Mouse (Mus musculus) kidney, postnatal 4 days (tissue): ENCODE results near the gene Rxfp2.

ENCODE experiments used
- DNase-seq, 2 experiments: peaks; one replicate each; pipeline ENCODE4 v3.0.0; 2021; ENCODE audit warnings: mixed read lengths in 2 of 2

The Rxfp2 gene

DNA sequence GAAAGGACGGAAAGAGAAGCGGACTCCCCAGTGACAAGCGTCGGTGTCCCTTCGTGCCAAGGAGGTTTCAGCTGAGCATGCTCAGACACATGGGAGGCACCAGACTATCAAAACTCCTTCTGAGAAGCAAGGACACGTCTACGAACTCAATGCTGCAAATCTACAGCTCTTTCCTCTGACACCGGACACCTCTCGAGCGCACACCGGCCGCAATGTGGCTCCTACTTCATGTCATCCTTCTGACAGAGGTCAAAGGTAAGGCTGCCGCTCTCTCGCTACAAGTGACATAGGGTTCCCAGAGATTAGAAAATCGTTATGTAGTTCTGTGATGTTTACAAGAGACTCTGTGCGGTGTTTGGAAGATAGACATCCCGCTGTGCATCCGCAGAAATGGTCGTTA, at the start of gene Rxfp2:
Gene Rxfp2, plus strand, starts transcription at position 20 of the 400 bp plus-strand sequence.
- no peak for DNase-seq

DNA sequence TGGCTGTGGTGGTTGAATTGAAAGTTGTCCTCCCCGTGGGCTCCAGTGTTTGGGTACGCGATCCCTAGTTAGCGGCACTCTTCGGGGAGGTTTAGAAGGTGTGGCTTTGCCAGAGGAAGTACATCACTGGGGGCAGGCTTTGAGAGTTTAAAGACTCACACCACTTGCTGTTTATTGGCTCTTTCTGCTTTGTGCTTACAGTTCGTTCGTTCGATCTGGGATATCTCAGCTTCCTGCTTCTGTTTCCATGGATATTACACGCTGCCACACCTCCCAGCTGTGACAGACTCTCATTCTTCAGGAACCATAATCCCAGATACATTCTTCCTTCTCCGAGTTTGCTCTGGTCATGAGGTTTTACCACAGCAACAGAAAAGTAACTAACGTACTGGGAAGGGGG, 48.2 kb upstream of the Rxfp2 start:
- no peak for DNase-seq

DNA sequence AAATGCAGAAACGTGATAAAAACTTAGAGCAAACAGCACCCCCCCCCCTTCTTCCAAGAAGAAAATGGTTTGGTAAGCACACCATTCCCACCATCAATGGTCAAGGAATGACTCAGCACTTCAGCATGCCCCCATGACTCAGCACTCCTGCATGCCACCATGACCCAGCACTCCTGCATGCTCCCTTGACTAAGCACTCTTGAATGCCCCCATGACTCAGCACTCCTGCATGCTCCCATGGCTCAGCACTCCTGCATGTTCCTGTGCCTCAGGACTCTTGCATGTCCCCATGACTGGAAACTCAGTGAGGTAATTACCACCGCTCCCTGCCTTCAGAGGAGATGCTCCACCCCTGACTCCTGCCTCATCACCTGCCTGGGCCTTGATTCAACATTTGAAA, 41.4 kb upstream of the Rxfp2 start:
- no peak for DNase-seq

DNA sequence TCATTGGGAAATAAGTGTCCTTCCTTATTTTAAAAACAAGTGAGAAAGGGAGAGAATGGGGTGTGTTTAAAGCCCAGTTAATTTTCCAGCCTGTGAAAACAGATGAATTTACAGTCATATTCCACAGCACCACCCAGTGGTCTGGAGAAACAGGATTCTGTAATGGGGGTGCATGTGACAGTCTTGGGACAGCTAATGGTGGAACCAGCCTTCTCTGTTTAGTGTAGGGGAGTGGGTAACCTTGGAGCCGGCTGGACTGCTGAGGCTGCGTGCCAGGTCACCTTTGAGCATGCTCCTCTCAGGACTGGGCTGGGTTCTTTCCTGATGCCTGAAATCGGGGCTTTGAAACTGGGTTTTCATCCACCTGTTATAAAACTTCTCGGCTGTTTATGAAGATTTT, 34.9 kb upstream of the Rxfp2 start:
- peak; percentile 39 to 55 for DNase-seq

DNA sequence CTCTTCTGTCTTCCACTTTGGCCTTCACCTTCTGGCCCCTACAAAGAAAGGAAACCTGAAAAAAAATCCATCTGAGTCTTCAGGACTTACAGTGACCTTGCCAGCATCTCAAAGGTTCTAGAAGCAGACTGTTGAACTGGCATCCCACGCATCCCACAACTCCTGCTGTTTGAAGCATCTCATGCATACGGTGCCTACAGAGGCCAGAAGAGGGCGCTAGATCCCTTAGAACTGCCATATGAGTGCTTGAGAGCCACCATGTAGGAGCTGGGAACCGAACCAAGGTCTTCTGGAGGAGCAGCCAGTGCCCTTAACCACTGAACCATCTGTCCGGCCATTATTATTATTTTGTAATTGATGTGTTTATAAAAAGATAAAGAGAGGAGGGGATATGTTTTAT, 23.9 kb upstream of the Rxfp2 start:
- no peak for DNase-seq

DNA sequence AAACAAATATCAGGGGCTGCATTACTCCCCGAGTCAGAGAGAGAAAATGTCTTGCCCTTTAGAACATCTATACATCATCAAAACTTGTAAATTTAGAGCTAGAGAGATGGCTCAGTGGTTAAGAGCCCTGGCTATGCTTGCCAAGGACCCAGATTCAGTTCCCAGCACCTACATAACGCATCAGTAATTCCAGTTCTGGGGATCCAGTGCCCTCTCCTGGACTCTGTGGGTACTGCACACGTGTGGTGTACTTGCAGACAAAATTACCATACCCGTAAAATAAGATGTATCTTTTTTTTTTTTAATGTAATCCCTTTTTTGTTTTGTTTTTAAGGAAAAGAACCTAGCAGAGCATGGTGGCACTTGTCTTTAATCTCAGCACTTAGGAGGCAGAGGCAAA, 21.9 kb upstream of the Rxfp2 start:
- no peak for DNase-seq

DNA sequence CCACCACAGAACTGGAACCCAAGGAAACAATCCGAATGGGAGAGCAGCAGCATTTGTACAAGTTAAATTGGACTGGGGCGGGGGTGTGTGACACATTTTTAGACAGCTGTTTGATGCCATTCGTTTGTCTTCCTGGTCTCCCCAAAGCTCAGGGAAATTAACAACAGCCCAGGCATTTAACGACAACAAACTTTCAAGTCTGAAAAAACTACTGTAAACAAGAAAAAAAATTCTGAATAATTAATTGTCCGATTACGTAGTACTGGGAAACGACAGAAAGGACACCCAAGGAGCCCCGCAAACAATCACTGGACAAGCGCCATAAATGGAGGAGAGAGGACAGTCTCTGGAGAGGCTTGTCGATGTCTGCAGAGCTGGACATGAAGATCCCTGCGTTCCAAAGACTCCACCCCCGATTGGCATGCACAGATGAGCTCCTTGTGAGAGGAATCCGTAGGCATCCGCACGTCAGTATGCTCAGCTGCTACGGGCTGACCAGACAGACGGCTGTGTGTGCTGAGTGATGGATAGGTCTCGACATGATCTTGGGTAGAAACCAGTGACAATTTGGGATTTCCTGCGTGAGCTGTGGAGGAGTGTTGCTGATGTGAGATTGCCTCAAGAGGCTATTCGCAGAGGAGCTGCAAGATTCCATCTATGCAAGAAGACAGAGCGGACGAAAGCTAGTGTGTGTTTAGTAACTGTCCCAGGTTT, 21.0 kb upstream of the Rxfp2 start:
- DNase-seq = peak in 1 of 2 experiments; percentile 19

DNA sequence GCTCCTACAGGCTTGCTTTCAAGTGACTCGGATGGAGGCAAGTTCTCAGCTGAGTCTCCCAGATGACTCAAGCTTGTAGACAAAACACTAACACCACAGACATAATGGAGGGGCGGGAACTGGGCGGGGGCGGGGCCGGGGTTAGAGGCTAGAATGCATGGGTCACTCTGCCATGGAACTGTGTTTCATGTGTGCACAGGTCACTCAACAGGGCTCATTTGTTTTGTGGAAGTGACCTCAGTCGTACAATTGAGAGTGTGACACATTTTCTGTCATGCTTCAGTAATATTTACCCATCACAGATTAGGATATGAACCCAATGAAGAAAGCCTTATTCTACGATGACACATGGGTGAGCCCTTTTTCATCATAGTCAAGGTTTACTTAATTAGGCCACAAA, 20.2 kb upstream of the Rxfp2 start:
- DNase-seq = no peak

DNA sequence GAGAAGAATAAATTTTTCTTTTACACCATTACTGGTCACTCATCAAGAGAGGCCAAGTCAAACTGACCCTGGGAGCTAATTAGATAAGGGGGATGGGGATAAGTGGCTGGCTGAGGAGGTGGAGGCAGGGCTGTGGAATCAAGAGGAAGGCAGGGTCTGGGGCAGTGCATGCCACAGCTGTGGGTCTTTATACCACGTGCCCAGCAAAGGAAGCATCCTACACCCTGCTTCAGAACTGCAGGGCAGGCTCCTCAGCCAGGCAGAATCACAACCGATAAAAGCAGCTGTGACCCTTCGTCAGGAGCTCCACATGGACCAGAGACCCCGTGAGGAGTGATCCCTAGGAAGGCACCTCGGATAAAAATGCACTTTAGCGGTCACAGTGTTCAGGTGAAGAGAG, 13.1 kb upstream of the Rxfp2 start:
- no peak for DNase-seq

DNA sequence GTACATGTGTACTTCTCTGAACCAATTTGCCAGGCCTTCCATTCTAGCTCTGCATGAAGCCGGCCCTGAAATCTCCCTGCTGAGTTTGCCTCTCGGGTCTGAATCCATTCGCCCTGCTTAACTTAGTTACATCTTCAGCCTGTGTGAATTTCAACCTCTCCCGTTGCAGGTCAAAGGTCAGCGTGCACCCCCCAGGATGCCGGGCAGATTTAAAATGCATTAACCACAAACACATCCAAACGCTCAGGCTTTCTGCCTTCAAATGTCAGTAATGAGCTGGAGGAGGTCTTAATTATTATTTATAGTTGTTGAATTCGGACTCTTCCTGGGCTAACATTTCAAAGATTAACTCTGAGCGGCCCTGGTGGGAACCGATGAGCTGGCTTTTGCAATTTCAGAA, 1.6 kb upstream of the Rxfp2 start:
- DNase-seq = peak; percentile 74 to 81

DNA sequence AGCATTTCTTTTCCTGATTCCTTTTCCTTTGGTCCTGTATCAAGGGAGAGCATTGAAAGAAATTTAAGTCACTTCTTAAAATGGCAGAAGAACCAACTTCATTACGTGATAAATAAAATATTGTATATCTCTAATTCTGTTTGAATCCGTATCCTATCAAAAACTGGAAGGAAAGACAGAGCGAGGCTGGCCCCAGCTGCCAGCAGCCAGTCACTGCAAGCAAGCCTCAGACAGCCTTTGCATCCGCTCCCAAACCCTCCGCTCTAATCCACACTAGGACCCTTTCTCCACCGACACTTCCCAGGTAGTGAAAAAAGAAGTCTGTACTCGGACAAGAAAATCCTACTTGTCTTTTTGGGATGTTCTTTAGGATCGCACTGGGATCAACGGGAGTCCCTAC, 803 bp upstream of the Rxfp2 start:
- peak; percentile 56 to 61 for DNase-seq

DNA sequence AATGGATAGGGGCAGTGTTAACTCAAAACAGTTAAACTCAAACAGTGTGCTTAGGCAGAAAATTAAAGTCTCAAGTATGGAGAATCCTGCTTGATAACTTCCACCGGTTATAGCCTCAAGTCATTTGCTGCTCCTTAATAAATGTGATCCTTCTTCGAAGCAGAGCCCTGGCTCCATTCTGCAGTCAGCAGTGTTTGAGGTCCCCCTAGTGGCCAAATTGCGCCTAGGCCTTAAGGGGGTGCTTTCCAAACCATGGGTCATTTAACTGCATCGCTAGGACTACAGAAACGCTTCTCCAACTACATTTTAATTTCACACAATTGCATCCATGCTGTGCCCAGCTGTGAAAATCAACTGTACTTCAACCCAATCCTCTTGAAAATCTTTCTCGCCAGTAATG, 2.4 kb downstream of the Rxfp2 start:
- peak; percentile 92 for DNase-seq

DNA sequence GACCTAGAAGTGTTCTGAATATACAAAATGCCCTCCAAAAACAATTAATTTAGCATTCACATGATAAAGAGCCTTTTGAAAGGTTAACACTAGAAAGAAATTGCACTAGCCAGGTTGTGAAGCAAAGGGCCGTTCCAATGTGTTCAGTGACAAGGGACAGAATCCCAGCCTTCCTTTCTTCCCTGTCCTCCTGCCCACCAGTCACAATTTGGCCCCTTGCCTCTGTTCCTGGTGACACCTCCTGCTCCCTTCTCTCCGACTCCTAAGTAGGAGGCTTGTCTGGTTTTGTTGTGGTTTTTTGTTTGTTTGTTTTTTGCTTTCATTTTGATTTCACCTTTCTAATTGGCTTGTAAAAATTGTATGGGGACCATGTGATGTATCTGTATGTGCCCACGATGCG, 3.3 kb downstream of the Rxfp2 start:
- no peak for DNase-seq

DNA sequence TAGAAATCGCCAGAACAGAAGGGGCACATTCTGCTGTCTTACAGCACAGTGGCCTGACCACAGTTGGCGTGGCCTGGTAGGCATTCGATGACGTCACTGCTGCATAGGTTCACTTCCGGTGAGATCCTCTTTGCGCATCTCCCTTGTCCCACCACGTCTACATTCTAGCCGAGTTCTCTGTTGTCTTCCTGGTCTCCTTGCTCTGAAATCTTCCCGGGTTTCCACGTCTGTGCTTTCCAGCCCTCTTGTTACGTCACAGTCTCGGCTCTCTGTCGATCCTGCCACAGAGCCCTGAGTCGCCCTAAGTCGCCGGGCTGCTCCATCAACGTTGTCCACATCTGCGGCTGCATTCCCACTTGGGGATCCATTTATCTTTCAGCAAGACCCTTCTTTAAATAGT, 4.1 kb downstream of the Rxfp2 start:
- DNase-seq = no peak

DNA sequence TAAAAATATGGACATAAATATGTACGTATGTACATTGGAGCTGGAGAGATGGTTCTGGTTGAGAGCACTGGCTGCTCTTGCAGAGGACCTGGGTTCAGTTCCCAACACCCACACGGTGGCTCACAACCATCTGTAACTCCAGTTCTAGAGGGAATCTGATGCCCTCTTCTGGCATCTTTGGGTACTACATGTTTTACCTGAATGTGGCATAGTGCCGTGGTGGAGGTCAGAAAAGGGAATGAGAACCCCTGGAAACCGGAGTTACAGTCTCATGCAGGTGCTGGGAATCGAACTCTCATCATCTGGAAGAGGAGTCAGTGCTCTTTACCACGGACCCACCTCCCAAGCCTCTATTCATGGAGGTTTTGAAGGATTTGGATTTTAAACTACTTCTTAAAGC, 5.0 kb downstream of the Rxfp2 start:
- DNase-seq = no peak

DNA sequence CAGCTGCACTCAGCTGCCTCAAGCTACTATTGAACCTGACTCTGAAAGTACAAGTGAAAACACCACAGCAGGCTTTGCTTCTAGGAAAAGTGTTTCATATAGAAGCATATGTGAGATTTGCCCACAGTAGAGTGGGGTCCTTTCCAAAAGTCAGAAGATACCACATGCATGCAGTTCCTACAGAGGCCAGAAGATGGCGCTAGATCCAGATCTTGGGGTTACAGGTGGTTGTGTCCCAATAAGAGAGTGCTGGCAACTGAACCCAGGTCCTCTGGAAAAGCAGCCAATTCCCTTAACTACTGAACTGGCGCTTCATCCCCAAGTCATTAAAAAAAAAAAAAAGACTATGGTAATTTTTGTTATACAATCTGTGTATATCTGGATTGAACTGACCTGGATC, 5.7 kb downstream of the Rxfp2 start:
- DNase-seq = no peak

DNA sequence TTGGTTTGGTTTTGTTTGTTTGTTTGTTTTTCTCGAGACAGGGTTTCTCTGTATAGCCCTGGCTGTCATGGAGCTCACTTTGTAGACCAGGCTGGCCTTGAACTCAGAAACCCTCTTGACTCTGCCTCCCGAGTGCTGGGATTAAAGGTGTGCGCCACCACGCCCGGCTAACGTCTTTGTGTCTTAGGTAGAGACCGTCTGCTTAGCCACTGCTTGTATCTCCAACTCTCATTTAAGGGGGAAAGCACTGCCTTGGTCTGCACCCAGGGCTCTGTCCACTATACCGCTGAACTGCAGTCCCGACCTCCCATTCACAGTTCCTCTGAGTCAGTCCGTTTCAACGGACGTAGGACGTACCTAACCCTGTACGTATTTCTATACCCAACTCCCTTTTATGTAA, 6.4 kb downstream of the Rxfp2 start:
- DNase-seq = no peak

DNA sequence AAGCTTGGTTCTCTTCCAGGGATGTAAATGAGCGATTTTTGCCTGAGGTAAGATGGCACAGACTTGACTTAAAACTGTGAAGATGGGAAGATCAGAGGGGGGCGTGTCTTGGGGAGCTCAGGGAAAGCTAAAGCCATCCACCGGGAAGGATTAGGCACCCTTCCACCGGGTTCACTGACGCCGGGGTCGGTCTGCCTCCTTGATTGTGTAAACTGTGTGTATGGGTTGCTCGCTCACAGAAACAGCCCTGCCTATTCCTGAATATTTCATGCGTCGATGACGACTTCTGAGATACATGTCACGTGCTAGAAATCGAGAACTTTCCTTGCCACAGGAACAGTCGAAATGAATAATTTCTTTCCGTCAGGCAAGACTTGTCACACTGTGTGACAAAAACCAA, 6.9 kb downstream of the Rxfp2 start:
- no peak for DNase-seq

DNA sequence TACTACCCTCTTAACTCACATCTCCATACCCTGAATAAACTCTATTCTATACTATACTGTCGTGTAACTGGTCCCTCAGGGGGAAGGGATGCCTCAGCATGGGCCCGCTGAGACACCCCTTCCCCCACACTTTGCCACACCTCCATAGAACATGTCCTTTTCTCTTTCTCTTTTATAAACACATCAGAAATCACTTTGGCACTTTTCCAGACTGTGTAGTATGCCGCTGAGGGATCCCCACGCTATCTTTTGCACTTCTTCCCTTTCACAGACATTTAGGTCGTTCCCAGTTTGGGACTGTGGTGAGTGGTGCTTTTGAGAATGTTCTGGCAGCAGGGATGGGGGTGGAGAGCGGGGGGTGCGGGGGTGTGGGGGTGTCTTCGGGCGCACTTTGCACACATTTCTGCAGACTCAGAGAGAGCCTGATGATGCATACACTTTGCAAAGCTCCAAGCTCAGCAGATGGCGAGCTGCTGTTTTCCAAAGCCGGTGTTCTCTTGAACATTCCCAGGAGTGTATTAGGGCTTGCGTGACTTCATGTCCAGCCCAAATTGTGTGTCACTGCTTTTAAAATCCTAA, 8.1 kb downstream of the Rxfp2 start:
- DNase-seq = no peak

DNA sequence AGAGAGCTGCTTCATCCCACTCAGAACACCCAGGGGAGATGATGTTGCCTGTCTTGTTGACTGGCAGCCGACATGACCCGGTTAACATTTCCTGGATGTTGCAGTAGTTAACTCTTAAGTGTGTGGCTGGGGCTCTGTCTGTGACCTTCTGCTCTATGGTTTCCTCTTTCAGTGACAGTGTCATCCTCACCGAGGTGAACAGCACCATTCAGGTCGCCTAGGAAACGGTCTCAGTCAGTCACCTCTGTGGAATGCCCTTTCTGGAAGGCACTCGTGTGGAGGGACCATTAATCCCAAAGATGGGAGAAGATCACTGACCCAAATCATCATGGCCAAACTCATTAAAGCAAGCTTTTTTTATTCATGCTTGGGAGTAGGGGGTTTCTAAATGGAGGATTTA, 12.7 kb downstream of the Rxfp2 start:
- DNase-seq = peak in 1 of 2 experiments; percentile 43

DNA sequence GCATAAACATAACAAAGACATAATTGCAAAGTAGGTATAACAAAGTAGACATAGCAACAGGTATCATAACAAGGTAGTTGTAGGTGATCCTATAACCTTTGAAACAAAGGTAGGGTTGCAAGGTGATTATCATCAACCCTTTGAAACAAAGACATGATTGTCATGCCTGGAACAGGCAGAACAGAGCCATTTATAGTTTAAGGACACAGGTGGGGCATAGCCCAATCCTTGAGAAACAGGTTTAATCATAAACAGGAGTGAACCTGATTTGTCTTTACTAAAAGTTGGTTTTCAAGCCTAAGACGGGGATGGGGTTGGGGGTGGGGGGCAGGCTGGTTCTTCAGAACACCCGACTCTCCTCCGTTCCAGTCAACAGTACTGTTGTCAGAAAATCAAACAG, 13.2 kb downstream of the Rxfp2 start:
- DNase-seq = no peak

DNA sequence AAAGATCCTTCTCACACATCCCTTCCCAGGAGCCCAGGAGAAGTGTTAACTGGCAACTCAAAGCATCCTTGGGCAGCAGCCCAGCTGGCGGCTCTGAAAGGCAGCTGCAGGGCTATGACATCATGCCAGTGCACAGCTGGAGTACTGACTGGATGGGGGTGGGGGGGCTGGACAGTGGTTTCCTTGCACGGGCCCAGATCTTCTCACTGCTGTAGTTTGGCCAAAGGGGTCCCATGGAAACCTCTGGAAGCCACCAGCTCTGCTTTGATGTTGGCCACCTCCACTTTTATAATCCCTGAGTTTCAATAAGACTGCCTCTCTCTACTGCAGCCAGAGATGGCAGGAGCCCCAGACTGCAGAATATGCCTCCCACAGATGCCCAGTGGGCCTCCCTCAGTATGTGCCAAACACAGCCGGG, 13.6 kb downstream of the Rxfp2 start:
- DNase-seq = peak; percentile 48 to 70

DNA sequence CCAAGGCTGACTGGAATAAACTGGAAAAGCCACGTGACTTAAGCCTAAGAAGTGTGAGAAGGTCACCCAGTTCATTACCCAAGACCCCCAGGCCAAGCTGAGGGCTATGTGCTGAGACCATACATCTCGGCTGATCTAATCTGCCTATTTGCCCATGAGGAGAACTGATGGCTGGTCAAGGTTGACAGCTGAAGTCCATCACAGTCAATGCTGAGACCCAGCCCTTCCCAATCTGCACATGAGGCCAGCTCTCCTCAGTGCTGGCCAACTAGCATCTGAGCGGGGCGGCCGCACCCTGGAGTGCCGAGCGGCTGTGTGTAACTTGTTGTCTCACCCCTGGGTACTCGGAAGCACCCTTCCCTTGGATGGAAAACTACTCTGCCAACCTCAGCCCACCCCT, 17.8 kb downstream of the Rxfp2 start:
- DNase-seq = no peak

DNA sequence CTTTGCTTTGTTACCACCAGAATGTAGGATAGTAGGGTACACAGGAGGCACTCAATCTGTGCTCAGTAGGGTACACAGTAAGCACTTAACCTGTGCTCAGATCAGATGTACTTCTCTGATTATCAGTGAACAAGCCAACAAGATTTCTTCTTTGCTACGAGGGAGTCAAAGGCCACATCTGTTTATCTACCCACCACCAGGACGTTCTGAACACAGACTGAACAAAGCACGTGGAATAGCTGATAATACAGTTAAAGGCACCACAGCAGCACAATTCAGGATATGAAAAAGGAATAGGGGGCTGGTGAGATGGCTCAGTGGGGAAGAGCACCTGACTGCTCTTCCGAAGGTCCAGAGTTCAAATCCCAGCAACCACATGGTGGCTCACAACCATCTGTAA, 18.4 kb downstream of the Rxfp2 start:
- no peak for DNase-seq

DNA sequence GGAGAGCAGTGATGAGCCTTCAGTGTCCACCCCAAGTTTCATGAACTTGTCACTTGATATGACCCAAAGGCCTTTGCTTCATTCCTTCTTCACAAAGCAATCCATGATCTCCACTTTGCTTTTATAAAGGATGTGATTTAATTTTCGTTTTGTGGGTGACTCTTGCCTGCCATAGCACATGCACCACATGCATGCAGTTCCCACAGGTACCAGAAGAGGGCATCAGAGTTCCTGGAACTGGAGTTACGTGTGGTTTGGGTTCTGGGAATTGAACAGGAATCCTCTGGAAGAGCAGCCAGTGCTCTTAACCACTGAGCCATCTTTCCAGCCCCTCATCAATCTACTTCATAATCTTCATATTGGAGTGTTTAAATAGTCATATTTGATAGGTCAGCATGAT, 26.1 kb downstream of the Rxfp2 start:
- DNase-seq = no peak
